Mouse (Mus musculus): Measurements from ENCODE around the gene Bach1. TPM values are rescaled to one million over a fixed set of nuclear protein-coding genes. Genes with fewer than 3 reads are reported as not detected.

The Bach1 gene
- polyA plus RNA-seq, 2 experiments, result 4.2 to 5.4 TPM

DNA sequence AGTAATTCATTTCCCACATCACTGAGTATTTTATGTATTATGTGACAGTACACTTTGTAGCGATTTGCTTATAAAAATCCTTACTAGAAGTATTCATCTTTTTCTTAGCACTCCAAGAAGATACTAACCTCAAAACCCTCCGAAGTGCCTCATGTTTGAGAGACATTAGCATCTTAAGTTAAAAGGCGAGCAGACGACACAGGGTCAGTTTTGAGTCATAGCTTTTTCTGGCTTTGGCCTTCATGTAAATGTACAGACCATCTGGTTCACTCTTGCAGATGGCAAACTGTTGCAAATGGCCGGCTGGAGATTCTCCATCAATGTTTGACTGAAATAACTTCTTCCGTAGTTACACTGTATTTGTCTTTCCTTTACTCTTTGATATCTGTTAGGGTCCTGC is 30.7 kb upstream of the Bach1 start:
- Histone ChIP-seq H3K9ac (replicated peaks) (no peak overlapping the region), H3K9me3 (ENCODE audit: control insufficient read depth, low read length) (no peaks in the 10 kb centered on the region), H3K4me1 (replicated peaks; ENCODE audit: control insufficient read depth in 2 of 2, insufficient read depth in 2 of 2, low read length in 1 of 2) (0 out of 4 replicates have a peak, but pooled peaks cover 0 to 2% of the 10 kb centered on the region in 2 experiments), H3K4me3 (ENCODE audit: insufficient read depth in 1 of 2, low read depth in 2 of 2, low read length in 2 of 2) (no peak overlapping the region), H3K27ac (no peak overlapping the region), H3K4me2 (ENCODE audit: low read depth) (no peak overlapping the region), H3K27me3 (ENCODE audit: control insufficient read depth, insufficient read depth, low read length) (no peaks in the 10 kb centered on the region), H3K36me3 (replicated peaks; ENCODE audit: control insufficient read depth, insufficient read depth, low read depth) (no peaks in the 10 kb centered on the region)
- no peak for DNase-seq (ENCODE audit: low read depth in 3 of 3, low spot score in 3 of 3)
- TF ChIP-seq CTCF (IDR thresholded peaks at IDR 0.05; ENCODE audit: low read depth) (no peak), EP300 (IDR thresholded peaks at IDR 0.05; ENCODE audit: low read depth) (no peak)
- ATAC-seq (ENCODE audit: insufficient read depth), result no peak
- 74% methylated on average over 6 of the region's 6 CpGs for WGBS (ENCODE audit: insufficient replicate concordance)

DNA sequence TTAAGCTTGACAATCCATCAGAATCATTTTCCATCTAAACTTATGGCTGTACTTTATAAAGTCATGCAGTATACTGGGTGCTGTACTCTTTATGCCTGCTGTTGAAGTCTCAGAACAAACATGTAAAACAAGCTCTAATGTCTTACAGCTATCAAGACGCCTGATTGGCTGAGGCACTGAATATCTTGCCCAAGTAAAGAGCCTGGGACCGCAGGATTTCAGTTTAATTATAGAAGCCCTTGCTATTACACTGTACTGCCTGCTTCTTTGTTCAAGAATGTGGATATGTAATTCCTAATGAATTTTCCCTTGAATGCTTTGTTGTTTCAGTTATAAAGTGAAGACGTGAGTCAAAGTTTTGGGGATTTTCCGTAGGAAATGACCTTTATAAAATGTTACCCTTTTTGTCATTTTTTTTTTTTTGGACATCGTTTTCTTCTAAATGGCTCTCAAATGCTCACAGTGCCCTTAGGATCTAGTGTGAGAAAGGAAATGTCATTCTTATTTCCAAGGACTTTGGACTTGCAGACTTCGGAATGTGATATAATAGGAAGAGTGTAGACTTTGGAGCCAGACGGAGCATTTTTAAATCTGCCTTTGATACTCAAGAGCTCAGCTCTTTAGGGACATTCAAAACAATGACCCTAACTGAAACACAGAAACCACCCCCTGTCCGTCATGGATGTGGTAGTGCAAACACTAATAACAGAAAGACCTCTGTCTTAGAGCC is 28.5 kb upstream of the Bach1 start:
- ATAC-seq (ENCODE audit: insufficient read depth), result no peak
- no peak overlapping the region for H3K4me2 ChIP-seq (ENCODE audit: low read depth)

DNA sequence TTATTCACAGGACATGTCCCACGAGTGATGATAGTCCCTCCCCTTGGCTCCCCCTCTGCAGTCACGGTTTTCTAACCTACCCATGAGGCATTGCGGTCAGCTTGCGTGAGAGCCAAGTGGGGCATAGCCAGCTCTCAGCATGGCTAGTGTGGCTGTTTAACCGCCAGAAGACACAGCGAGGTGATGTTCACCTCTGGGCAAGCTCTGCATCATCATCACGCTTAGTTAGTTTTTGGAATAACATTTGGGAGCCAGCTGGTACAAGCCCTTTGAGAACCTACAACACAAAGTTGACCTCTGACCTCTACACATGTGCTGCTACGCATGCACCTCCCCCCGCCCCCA is 28.0 kb upstream of the Bach1 start:
- TF ChIP-seq EP300 (IDR thresholded peaks at IDR 0.05; ENCODE audit: low read depth), result no peak
- TF ChIP-seq CTCF (IDR thresholded peaks at IDR 0.05; ENCODE audit: low read depth), result no peak
- ATAC-seq (ENCODE audit: insufficient read depth) (no peak), DNase-seq (ENCODE audit: low read depth in 3 of 3, low spot score in 3 of 3) (no peak)
- Histone ChIP-seq H3K27me3 (ENCODE audit: control insufficient read depth, insufficient read depth, low read length) (no peaks in the 10 kb centered on the region), H3K9me3 (ENCODE audit: control insufficient read depth, low read length) (no peaks in the 10 kb centered on the region), H3K4me2 (ENCODE audit: low read depth) (no peak overlapping the region), H3K4me3 (ENCODE audit: insufficient read depth in 1 of 2, low read depth in 2 of 2, low read length in 2 of 2) (no peak overlapping the region), H3K27ac (no peak overlapping the region), H3K36me3 (replicated peaks; ENCODE audit: control insufficient read depth, insufficient read depth, low read depth) (no peaks in the 10 kb centered on the region), H3K4me1 (replicated peaks; ENCODE audit: control insufficient read depth in 2 of 2, insufficient read depth in 2 of 2, low read length in 1 of 2) (no peaks in the 10 kb centered on the region; a peak in 1 of 4 replicates), H3K9ac (replicated peaks) (no peak overlapping the region)
- 74% methylated on average over 9 of the region's 9 CpGs for WGBS (ENCODE audit: insufficient replicate concordance)

More for the DNA sequence above, 28.5 kb upstream of the Bach1 start:
- Histone ChIP-seq H3K27me3 (ENCODE audit: control insufficient read depth, insufficient read depth, low read length) (no peaks in the 10 kb centered on the region), H3K4me1 (replicated peaks; ENCODE audit: control insufficient read depth in 2 of 2, insufficient read depth in 2 of 2, low read length in 1 of 2) (no peaks in the 10 kb centered on the region), H3K9me3 (ENCODE audit: control insufficient read depth, low read length) (no peaks in the 10 kb centered on the region), H3K27ac (no peak overlapping the region), H3K4me3 (ENCODE audit: insufficient read depth in 1 of 2, low read depth in 2 of 2, low read length in 2 of 2) (no peak overlapping the region), H3K9ac (replicated peaks) (no peak overlapping the region), H3K36me3 (replicated peaks; ENCODE audit: control insufficient read depth, insufficient read depth, low read depth) (no peaks in the 10 kb centered on the region)
- no peak for DNase-seq (ENCODE audit: low read depth in 3 of 3, low spot score in 3 of 3)
- TF ChIP-seq CTCF (IDR thresholded peaks at IDR 0.05; ENCODE audit: low read depth) (no peak), EP300 (IDR thresholded peaks at IDR 0.05; ENCODE audit: low read depth) (no peak)
- 68% methylated on average over 8 of the region's 8 CpGs for WGBS (ENCODE audit: insufficient replicate concordance)

DNA sequence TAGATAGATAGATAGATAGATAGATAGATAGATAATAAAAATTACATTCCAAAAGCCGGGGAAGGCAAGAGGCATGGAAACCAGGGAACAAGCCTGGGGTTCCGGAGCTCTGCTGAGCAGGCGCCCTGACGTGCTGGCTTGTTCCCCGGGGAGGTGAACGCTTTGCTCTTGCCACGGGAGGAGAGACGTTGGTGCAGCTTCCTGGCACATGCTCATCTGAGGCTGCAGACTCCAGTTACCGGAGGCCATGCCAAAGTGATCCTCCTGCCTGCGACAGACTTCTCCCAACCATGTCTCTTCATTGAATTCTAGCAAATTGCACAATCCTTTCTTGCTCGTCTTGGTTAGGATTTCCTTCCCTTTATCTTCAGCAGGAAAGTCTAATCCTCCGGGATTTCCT is 27.4 kb upstream of the Bach1 start:
- Histone ChIP-seq H3K9ac (replicated peaks) (no peak overlapping the region), H3K9me3 (ENCODE audit: control insufficient read depth, low read length) (no peaks in the 10 kb centered on the region), H3K27me3 (ENCODE audit: control insufficient read depth, insufficient read depth, low read length) (no peaks in the 10 kb centered on the region), H3K4me1 (replicated peaks; ENCODE audit: control insufficient read depth in 2 of 2, insufficient read depth in 2 of 2, low read length in 1 of 2) (no peaks in the 10 kb centered on the region; a peak in 1 of 4 replicates), H3K36me3 (replicated peaks; ENCODE audit: control insufficient read depth, insufficient read depth, low read depth) (no peaks in the 10 kb centered on the region), H3K27ac (no peak overlapping the region), H3K4me2 (ENCODE audit: low read depth) (no peak overlapping the region), H3K4me3 (ENCODE audit: insufficient read depth in 1 of 2, low read depth in 2 of 2, low read length in 2 of 2) (no peak overlapping the region)
- 52% methylated on average over 12 of the region's 12 CpGs for WGBS (ENCODE audit: insufficient replicate concordance)
- TF ChIP-seq EP300 (IDR thresholded peaks at IDR 0.05; ENCODE audit: low read depth) (no peak), CTCF (IDR thresholded peaks at IDR 0.05; ENCODE audit: low read depth) (no peak)
- no peak for DNase-seq (ENCODE audit: low read depth in 3 of 3, low spot score in 3 of 3)
- ATAC-seq (ENCODE audit: insufficient read depth), result no peak

DNA sequence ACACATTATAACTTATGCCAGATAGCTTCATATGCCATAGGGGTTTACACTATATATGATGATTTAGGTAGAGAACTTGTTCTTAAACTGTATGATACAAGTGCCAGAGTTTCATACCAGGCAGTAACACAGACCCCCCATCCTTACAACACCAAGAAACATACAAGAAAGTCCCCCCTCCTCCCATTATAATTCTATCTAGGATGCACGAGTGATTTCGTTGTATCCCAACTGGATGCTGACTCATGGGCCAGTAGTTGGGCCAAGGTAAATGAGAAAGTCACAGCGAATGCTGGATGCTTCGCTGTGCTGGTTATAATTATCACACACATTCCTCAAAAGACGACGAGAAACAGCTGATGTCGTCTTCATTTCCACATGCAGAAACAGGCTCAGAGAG is 25.6 kb upstream of the Bach1 start:
- H3K4me3 ChIP-seq (ENCODE audit: insufficient read depth in 1 of 2, low read depth in 2 of 2, low read length in 2 of 2), result no peak overlapping the region
- no peak overlapping the region for H3K4me2 ChIP-seq (ENCODE audit: low read depth)
- DNase-seq (ENCODE audit: low read depth in 3 of 3, low spot score in 3 of 3), result no peak
- H3K9ac ChIP-seq (replicated peaks), result no peak overlapping the region
- no peaks in the 10 kb centered on the region for H3K36me3 ChIP-seq (replicated peaks; ENCODE audit: control insufficient read depth, insufficient read depth, low read depth)
- no peak for ATAC-seq (ENCODE audit: insufficient read depth)
- no peaks in the 10 kb centered on the region for H3K27me3 ChIP-seq (ENCODE audit: control insufficient read depth, insufficient read depth, low read length)
- 66% methylated on average over 7 of the region's 7 CpGs for WGBS (ENCODE audit: insufficient replicate concordance)
- no peaks in the 10 kb centered on the region for H3K9me3 ChIP-seq (ENCODE audit: control insufficient read depth, low read length)
- no peaks in the 10 kb centered on the region; a peak in 1 of 4 replicates for H3K4me1 ChIP-seq (replicated peaks; ENCODE audit: control insufficient read depth in 2 of 2, insufficient read depth in 2 of 2, low read length in 1 of 2)
- no peak overlapping the region for H3K27ac ChIP-seq
- no peak for TF ChIP-seq CTCF (IDR thresholded peaks at IDR 0.05; ENCODE audit: low read depth)
- TF ChIP-seq EP300 (IDR thresholded peaks at IDR 0.05; ENCODE audit: low read depth), result no peak
